Mouse (Mus musculus) c-Kit-positive CD71-negative TER-119-negative erythroid progenitor cells, embryonic 14.5 days (primary cell): ENCODE results near the gene Utp4.

ENCODE experiments used
- DNase-seq: peaks from one replicate; pipeline ENCODE4 v3.0.0-alpha.2; 2013; ENCODE audit warnings: low read depth

The Utp4 gene

GRCm38 (mm10) chr8:106937081-106937800 lies 43.8 kb downstream of the Utp4 start:
- no peak for DNase-seq

GRCm38 (mm10) chr8:106941806-106942205 lies 48.4 kb downstream of the Utp4 start:
- no peak for DNase-seq

GRCm38 (mm10) chr8:106943874-106944418 lies 50.5 kb downstream of the Utp4 start:
- no peak for DNase-seq

- DNase-seq: no peak
Measured at GRCm38 (mm10) chr8:106944756-106945155, 51.3 kb downstream of the Utp4 start.

- DNase-seq: no peak
Measured at GRCm38 (mm10) chr8:106948678-106949243, 55.3 kb downstream of the Utp4 start.

- no peak for DNase-seq
Measured at GRCm38 (mm10) chr8:106951707-106952106, 58.3 kb downstream of the Utp4 start.

GRCm38 (mm10) chr8:106953571-106953970 lies 60.1 kb downstream of the Utp4 start:
- no peak for DNase-seq

GRCm38 (mm10) chr8:106957086-106957485 lies 63.6 kb downstream of the Utp4 start:
- DNase-seq: no peak

- DNase-seq: no peak
Measured at GRCm38 (mm10) chr8:106958212-106958611, 64.8 kb downstream of the Utp4 start.

- no peak for DNase-seq
Measured at GRCm38 (mm10) chr8:106959626-106960025, 66.2 kb downstream of the Utp4 start.

GRCm38 (mm10) chr8:106962322-106962721 lies 68.9 kb downstream of the Utp4 start:
- DNase-seq: no peak

- no peak for DNase-seq
Measured at GRCm38 (mm10) chr8:106963365-106963764, 69.9 kb downstream of the Utp4 start.

GRCm38 (mm10) chr8:106964573-106964972 lies 71.1 kb downstream of the Utp4 start:
- no peak for DNase-seq

GRCm38 (mm10) chr8:106969964-106970363 lies 76.5 kb downstream of the Utp4 start:
- no peak for DNase-seq

GRCm38 (mm10) chr8:106971916-106972315 lies 78.5 kb downstream of the Utp4 start:
- no peak for DNase-seq
